Mouse (Mus musculus) frontal cortex, postnatal 10 days (tissue): ENCODE results near the gene Mpped2.

Experiments
- DNase-seq, 2 experiments: peaks; one replicate each; pipeline ENCODE4 v3.0.0; 2022; ENCODE audit warnings: low spot score in 2 of 2, mixed read lengths in 1 of 2

Mpped2 gene

GRCm38 (mm10) chr2:106692783-106693701 is at the start of gene Mpped2:
Mpped2 (plus strand) TSS chr2:106693269.
- DNase-seq: peak; percentile 46 to 68

DNA sequence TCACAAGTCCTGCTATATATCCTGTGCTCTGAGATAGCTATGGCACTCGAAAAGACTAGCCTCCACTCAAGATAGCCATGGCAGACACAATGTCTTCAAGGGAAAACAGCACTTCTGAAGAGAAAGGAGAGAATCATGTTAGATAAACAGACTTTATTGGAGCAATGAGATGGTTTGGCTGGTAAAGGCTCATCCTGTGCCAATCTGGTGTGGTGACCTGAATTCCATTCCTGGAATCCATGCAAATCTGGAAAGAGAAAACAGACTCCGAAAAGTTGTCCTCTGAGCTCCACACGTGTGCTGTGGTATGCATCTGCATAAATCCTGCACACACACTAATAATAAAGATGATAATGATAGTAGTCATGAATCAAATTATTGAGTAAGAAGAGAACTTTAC is 48.3 kb upstream of the Mpped2 start:
- DNase-seq: no peak

- DNase-seq: peak; percentile 81
Measured at GRCm38 (mm10) chr2:106649686-106650570, 43.1 kb upstream of the Mpped2 start.

DNA sequence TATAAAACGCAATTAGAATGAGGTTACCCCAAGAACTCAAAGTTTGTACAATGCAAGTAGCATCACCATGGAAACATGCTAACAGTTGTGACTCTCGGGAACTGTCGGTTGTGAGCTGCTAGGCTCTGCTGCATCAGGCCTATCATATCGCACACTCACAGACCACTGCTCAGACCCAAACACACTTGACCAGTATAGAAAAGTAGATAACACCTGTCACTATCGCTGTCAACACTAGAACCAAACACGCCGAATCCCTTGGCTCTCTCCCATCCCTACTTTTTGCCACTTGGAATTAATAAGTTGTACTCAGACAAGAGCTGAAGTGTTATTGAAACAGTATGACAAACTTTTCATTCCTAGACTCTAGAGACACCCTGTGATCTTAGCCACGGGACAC is 40.9 kb upstream of the Mpped2 start:
- no peak for DNase-seq

DNA sequence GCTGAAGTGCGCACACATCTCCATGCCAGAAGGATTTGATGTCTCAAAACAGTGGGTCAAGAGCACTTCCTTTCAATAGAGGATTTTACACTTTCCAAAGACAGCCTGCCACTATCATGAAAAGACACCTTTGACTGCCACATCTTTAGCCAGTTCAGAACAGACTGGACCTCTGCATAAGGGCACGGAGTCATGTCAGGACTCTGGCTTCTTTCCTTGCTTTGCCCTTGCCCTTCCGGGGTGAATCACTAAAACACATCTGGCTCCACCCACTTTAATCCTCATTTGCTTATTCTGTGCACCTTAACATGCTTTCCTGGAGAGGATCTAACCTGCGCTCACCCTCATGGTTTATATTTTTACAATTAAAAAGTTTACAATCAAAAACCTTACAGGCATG is 40.3 kb upstream of the Mpped2 start:
- DNase-seq: no peak

- DNase-seq: no peak
Measured at GRCm38 (mm10) chr2:106653261-106653660, 39.8 kb upstream of the Mpped2 start.

DNA sequence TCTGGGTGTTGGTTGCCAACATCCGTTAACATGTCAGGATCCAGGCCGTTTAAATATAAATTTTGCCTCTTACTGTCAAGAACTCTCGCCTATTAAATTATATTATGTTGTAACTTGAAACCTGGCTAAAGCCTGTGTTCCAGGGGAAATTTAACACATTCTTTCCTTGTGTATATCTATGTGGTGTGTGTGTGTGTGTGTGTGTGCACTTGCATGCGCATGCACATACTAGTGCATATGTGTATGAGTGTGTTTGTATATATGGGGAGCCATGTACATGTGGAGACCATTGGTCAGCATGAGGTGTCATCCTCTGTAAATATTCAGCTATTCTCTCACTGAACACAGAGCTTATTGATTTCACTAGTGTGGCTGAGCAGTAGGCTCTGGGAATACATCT is 37.8 kb upstream of the Mpped2 start:
- DNase-seq: no peak

- DNase-seq: no peak
Measured at GRCm38 (mm10) chr2:106665271-106665670, 27.8 kb upstream of the Mpped2 start.

DNA sequence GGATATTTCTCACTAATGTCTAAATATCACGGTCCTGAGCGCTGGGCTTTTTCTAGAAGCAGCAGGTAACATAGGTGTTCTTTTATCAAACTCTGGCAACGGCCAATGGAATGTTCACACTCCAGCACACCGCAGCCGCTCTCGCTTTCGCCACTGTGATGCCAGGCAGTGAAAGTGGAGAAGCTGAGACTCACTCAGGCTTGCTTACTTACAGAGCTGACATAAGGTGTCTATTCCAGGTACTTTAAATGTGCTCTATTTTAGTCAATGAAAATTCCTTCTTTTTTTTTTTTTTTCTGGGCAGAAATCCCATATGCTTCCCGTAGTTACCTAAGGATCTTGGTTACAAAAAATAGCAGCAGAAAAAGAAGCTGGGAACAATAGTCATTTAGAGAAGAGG is 18.8 kb upstream of the Mpped2 start:
- no peak for DNase-seq

- DNase-seq: no peak
Measured at GRCm38 (mm10) chr2:106677449-106677848, 15.6 kb upstream of the Mpped2 start.

GRCm38 (mm10) chr2:106679720-106680455 is 13.2 kb upstream of the Mpped2 start:
- no peak for DNase-seq

GRCm38 (mm10) chr2:106683185-106683831 is 9.8 kb upstream of the Mpped2 start:
- no peak for DNase-seq

DNA sequence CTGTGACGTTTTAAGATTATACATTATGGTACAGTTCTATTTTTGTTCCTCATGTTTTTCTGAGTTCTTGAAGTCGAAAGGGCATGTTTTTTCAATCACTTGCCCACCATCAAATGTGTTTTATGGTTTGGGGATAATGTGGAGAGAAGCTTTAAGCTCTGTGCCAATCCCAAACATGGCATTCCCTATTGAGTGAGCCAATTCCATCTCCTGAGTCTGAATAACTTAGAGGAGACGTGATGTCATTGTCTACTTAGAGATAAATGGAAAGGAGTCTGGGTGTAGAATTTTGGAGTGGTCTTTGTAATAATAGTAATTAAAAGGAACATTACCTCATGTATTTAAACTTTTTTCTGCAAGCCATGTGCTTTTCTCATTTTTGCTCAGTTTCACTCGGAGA is 9.2 kb upstream of the Mpped2 start:
- DNase-seq: no peak

DNA sequence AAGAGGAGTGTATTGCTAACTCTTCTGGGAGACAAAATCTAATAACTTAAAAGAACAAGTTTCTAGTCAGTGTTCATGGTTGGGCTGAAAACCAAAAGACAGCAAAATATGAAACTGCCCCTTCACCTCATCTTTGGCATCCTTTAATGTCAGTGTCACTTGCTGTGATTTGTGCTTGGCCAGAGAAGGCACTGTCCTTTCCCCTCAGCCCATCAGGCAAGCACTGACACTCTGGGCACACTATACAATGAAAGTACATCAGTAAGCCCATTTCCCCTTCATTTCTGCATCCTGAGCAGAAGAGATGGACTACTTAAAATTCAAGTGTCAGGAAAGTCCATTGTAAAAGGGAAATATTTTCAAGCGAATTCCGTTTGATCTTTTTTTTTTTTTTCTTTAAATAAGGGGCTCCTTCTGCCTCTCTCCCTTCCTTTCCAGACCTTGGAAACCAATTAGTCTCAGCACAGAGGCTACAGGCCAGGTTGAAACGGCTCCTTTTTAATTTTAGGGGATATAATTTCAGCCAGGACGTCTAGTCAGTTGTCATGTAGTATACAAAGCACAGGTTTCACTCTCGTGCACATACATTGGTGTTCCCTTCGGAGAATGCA is 1.2 kb upstream of the Mpped2 start:
- DNase-seq: no peak

- DNase-seq: peak in 1 of 2 experiments; percentile 15
Measured at GRCm38 (mm10) chr2:106692405-106692782, 675 bp upstream of the Mpped2 start.

DNA sequence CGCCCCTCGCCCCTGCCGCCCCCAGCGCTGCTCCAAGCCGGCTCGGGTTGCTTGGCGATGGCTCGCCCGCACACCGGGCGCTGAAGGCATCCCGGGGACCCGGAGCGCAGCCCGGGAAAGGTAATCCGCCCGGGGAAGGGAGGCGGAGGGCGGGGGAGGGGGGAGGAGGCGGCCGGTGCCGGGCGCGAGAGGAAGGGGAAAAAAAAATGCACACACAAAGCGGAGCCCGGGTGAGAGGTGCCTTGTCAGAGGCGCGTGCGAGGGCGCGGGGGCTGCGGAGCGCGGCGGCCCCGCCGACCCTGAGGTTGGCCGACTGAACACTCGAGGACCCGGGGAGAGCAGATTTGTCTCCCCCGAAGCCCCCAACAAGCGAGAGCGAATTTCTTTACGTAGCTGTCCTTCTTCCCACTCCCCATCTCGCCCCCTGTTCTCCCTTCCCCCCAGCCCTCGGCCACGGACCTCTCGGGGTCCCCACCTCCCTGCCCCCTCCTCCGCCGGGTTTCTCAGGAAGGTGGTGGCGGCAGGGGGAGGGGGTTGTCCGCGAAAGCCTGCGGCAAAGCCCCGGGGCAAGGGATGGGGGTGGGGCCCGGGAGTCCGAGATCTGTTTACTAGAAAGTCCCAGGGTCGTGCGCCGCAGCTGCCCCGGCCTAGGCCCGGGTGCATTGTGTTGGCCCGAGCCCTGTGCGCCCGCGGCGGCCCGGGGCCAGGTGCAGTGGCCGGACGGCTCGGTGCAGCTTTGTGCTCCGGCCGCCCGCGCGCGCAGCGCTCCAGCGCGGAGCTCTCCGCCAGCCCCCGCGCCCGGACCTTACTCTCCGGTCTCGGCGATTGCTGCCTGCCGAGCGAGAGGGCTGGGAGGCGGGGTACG is 865 bp downstream of the Mpped2 start:
- peak; percentile 54 to 57 for DNase-seq

GRCm38 (mm10) chr2:106694567-106694885 is 1.5 kb downstream of the Mpped2 start:
- no peak for DNase-seq

GRCm38 (mm10) chr2:106694886-106695733 is 2.0 kb downstream of the Mpped2 start:
- DNase-seq: peak; percentile 33 to 38

GRCm38 (mm10) chr2:106695734-106696022 is 2.6 kb downstream of the Mpped2 start:
- DNase-seq: no peak
